Mouse (Mus musculus) activated CD4-positive, CD25-positive, alpha-beta regulatory T cell, adult 4 months (primary cell): ENCODE measurements around the gene Alkbh8. TPM values are rescaled to one million over a fixed set of nuclear protein-coding genes. Genes with fewer than 3 reads are reported as not detected.
A peak's percentile ranks its signal among the peaks of the same experiment; 100 is the strongest.
"Not testable (repeated sequence)": the region's sequence is repeated elsewhere in the genome, so short reads cannot be mapped to it uniquely, and the experiment has no call there.

ENCODE experiments used
- ATAC-seq: one replicate; pipeline ENCODE4 v1.8.0; 2017
- polyA plus RNA-seq, 2 experiments: library from polyadenylated mRNA; unstranded; fragments of 100-300 nt; shearing (Covaris generic); gene quantifications; one replicate each; pipeline ENCODE4 v1.2.1; 2017

Alkbh8 gene
- polyA plus RNA-seq = 10 to 100 TPM; 22.4 to 23.4 TPM

DNA sequence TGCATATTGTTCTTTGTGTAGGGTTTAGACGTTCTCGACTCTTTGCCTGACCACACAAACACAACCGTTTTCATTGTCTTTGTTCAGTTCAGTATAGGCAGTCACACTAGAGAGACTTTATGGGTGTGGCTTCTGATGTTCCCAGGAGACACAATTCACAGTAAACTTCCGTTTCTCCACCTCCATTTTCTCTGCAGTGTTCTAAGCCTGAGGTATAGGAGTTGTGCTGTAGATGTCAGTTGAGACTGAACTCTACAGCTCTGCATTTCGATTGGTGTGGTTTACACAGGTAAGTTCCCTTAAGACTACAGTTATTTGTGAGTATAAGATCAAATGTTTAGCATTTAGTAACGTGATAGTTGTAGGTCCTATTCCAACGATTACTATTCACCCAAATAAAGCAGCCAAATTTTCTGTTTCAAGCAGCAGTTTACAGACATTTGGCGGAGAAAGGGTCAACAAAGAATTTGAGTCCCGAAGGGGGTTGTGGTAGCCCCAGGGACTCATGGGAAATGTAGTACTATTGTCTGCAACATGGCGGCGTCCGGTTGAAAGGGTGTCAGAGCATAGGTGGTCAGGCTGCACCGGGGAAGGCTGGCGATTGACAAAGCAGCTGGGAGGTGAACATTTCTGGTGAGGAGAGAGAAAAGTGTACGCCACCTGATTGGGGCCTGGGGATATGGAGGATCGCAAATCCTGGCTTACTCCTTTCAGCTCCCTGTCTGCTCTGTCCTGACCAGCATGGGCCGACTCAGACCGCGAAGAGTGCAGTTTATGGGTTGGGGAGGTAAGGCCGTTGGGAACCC is at the start of gene Alkbh8:
Gene Alkbh8, plus strand, starts transcription at position 179 of the 806 bp plus-strand sequence.
- ATAC-seq = peak; percentile 96

DNA sequence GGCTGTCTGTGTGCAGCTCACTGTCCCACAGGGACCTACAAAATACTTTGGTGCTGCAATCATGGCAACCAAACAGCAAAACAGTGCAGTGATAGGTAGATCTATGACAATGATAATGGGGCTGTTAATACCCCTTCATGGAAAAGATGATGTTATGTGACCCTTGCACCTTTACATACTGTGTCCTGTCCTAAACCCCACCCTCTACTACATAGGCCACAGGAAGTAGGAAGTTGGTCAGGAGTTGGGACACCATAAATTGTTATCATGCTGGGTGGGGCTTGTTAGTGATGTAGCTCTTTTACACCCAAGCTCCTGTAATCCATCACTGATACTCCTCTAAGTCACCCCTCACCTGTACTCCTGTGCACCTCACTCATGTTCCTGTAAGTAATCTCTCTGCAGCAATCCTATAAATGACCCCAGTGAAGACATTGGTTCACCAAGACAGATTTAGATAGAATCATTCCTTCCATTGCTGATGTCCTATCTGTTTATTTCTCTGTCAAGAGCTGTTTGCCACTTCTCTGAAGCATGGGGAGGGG is 25.6 kb upstream of the Alkbh8 start:
- no peak for ATAC-seq

DNA sequence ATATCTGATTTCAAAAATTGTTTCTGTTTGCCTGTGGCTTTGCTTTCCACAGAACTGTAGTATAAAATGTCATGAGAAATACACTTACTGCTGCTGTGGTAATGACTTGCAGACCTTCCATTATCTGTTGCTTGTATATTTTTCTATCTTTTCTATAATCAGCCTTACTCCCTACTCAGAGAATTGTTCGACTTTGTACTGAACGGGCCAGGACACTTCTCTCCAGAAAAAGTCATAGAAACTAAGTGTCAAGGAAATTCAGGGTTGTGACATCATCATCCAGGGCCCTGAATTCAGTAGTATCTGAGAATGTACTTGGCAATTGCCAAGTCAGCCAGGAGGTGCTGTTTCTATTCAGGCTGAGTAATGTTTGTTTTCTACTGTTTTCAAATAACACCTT is 24.9 kb upstream of the Alkbh8 start:
- no peak for ATAC-seq

DNA sequence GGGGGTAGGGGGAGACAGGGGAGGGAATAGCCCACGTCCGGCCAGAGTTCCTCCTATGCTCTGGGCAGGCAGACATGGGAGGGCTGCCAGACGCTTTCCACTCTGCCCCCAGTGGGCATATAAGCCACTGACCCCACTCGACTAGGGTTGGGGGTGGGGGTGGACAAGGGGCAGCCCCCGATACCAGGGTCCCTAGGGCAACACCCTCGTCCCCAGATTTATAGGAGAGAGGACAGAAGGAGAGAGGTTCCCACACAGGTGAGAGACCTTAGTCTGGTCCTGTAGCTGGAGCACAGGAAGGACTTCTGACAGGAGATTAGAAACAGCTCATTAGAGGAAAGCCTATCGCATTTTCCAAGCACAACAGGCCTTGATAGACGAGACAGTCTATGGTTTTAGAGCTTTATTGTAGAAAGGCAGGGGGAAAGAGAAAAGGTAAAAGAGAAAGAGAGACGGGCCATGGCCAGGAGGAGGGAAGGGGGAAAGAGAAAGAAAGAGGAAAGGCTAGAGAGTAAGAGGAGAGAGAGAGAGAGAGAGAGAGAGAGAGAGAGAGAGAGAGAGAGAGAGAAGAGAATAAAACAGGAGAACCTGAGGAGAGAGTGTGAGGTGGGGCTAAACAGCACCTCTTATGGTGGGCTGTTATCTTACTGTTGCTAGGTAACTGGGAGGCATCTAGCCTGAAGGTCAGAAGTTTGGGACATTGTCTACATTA is 7.4 kb upstream of the Alkbh8 start:
- not testable (repeated sequence) for ATAC-seq

DNA sequence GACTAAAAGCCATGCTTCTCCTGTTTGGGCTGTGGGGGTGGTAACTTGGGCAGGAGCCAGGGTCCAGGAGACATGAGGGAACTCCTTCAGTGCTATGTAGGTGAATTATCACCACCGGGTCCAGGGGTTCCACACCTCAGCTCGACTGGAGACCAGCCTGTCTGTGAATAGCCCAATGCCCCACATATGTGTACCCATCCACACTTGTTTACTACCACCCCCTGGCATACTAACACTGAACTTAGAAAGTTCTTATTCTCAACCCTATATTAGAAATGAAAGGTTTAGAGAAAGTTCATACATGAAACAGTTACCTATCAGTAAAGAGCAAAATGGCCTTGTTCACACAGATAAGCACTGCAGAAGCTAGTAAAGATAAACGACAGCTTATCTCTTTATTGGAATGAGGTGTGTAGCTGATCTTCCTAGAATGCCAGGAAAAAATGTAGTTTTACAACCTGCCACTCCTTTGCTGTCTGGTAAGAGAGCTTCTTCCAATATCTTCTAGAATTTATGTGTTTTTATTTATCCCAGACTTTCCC is 6.8 kb upstream of the Alkbh8 start:
- no peak for ATAC-seq

DNA sequence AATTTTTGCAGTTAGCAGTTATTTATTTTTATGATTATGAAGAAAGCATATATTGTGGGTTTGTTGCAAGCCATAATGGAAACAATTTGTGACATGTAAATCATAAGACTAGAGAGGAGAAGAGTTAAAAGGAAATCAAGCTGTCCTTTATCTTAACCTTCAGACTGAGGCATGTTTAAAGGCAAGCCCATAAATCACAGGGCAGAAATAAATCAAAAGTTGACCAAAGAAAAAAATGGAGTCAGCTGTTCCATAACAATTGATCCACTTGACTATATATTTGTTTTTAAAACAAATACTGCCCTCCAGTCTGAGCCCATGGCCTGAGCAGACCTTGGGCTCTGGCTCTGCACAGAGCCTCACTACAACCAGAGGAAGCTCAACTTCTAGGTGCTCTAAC is 4.6 kb upstream of the Alkbh8 start:
- ATAC-seq = no peak

DNA sequence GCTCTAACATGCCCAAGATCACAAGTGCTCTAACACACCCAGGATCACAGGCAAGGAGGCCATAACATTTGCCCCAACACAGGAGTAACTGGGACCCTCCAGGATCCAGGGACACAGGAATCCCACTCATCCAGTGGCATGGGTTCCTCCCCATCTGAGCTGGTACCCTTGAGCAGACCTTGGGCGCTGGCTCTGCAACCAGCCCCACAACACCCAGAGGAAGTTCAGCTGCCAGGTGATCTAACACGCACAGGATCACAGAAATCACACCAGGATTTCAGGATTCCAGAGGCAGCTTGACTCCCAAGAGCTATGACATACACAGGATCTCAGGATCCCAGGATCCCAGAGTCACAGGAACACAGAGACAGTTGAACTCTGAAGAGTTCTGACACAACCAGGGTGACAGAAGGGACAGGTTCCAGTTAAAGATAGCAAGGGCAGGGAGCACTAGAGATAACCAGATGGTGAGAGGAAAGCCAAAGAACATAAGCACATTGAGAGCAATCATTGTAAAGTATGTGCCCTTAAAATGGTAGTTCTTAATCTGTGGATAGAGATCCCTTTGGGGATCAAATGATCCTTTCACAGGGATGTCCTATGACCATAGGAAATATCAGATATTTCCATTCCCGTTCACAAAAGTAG is 4.1 kb upstream of the Alkbh8 start:
- ATAC-seq = no peak

DNA sequence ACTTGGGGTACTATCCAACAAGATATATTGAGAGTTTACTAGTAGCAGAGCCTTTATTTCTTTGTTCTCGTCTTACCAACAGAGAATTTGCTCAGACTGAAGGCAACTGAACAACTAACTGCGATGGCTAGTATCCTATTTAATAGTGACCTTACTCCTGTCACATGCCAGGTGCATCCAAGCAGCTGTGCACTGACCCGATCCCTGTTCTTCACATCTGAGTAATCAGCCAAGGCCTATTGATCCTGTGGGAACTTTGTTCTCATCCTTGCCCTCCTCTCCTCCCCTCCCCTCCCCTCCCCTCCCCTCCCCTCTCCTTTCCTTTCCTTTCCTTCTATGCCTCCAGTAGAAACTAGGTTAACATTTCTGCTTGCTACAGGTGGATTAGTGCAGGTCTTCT is 1.7 kb downstream of the Alkbh8 start:
- no peak for ATAC-seq

DNA sequence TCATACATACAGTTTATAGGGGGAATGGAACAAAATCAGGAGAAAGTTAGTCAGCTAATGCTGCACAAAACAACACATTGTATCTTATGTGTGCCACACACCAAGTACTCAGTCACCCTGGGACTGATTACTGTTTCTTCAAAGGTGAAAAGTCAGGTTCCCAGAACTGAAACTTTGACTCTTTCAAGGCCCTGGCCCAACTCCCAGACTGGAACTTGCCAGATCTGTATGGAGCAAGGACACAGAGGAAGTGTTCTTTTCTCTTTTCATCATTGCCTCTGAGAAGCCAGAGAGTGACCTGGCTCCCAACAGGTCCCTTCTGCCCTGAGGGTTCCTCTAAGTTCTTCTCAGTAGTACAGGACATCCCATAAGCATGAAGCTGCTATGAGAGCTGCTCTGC is 10.2 kb downstream of the Alkbh8 start:
- no peak for ATAC-seq

DNA sequence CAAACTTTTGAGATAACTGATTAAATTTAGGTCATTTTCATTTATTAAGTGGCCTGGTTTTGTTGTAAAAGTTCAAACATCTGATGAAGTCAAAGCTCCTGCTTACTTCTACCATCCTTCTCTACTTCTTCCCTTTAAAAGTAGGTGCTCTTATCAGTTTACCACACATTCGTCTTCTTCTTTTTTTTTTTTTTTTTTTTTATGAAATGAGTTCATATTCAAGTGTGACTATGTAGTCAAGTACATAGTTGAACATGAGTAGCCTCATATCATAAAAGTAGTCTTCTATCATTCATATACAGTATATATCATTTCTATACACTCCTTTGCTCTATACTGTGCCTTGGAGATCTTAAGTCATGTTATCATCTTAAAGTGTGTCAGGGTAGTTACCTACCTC is 11.0 kb downstream of the Alkbh8 start:
- no peak for ATAC-seq

DNA sequence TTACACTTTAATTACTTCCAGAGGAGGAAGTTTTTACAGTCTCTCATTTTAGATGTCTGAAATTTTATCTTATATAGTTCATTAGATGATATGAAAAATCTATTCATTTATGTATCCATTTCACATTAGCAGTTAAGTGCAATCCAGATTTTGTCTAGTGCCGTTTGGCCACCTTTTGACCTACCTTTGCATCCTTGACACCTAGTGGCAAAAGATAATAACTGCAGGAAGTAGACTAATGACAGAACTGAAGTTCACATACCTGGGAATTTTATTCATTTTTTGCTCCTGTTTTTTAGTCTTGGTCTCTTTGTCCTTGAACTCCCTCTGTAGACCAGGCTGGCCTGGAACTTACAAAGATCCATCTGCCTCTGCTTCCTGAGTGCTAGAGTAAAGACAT is 15.1 kb downstream of the Alkbh8 start:
- ATAC-seq = no peak

DNA sequence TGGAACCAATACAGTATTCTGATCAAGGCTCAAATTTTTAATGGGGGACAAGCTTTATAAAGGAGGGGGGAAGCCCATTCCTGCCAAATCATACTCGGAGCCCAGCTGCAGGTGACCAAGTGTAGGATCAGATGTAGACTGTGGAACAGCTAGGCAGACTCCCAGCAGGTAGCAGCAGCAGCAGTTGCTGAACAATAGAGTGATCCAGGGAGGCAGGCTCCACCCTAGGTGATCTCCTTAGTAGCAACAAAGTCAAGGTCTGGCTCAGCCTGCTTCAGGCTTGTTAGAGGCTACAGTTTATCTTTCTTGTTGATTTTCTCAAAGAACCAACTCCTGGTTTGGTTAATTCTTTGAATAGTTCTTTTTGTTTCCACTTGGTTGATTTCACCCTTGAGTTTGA is 41.4 kb downstream of the Alkbh8 start:
- ATAC-seq = not testable (repeated sequence)

DNA sequence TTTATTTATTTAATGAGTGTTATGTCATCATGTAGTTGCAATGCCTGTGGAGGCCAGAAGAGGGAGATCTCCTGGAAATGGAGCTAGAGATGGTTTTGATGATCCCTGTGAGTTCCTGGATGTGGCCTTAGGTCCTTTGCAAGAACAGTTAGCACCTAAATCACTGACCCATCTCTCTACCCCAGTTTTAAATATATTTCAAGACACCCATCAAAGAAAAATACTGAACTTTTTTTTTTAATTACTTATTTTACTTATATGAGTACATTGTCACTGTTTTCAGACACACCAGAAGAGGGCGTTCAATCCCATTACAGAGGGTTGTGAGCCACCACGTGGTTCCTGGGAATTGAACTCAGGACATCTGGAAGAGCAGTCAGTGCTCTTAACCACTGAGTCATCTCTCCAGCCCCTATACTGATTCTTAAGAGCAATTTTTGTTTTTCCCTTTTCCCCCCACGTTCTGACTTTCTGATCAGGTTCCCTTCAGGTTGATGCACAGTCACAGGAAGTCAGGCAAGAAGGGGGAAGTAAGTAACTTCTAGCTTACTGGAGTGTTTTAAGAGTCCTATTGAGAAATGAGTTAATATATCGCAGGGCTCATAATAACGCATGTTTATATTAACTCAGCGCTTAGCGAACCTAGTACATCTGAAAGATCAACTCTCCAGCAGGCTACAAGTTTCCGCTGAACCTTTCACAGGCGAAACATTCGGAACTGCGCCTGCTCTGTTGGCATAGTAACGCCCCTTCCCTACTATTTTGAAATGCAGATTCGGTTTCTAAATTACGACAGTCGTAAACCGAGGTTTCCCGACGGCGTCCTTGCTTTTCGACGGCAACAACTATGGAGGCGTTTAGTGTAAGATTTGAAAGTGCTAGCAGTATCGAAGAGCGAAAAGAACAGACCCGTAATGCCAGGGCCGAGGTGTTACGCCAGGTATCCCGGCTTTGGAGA is 68.6 kb downstream of the Alkbh8 start, which contains the start of gene Cwf19l2:
Gene Cwf19l2, plus strand, starts transcription at position 342 of the 958 bp plus-strand sequence.
- ATAC-seq = peak; percentile 82

DNA sequence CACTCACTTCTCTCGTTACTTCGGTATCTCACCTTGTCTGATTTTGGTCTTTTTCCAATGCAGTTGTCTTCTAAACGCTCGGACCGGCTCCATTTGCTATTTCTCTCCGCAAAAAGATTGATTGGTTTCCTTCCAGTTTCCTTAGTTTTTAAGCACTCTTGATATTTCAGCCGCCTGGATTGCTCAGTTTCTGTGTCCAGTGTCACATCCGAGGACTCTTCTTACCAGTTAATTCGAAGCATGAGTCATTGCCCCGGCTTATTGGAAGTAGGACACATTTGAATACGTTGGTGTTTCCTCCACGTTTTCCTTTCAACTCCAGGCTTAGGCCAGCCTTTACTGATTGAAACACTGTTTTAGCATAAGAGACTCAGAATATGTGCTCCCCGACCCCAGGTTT is 69.4 kb downstream of the Alkbh8 start:
- ATAC-seq = no peak

DNA sequence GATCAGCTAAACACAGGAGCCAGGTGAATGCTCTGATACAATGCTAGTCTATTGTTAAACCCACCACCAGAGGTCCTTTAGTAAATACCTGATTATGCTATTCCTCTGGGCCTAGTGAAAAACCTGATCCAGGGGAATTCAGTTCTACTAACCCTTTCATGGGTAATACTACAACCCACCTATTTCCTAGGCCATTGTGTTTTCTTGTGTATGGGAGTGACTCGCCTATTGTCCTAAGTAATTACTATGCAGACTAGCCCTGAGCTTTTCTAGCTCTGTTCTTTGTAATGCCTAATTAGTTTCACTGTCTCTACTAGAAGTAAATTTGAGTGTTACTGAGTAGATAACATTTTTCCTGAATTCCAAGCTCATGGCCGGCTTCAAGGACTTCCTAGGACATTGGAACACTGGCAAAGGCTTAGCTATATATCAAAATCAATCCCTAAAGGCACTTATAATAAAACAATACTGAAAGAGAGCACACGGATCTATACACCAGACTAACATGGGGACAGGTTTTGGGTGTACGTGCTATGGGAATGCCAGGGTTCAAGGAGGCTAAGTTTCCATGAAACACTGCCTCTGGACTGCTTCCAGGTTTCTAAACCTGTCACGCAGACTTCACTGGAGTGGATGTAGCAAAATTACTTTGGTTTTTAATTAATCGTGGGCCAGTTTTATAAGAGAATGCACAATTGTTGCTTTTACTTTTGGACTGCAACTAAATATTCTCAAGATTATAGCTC is 104.8 kb downstream of the Alkbh8 start:
- not testable (repeated sequence) for ATAC-seq

Other genes starting within 250 kb of the Alkbh8 start
- 10 to 100 TPM; 27.6 to 30.2 TPM for gene Cwf19l2, start 68.5 kb downstream of the Alkbh8 start, polyA plus RNA-seq
- gene Gucy1a2, start 197.6 kb downstream of the Alkbh8 start, polyA plus RNA-seq = not detected